In genomic region chr5:130395142-130395541, GRCm38 (mm10) we compare ENCODE assay signal across 35 mouse cellular contexts. TPM values are rescaled to one million over a fixed set of nuclear protein-coding genes. Genes with fewer than 3 reads are reported as not detected.
DNase-seq lines count a peak whose midpoint lies in the region; ATAC-seq and TF ChIP-seq lines count a peak whose summit lies in the region.
"Had no signal": no experiment of that assay in that cellular context is flagged by ENCODE, and none has a peak within 500 bp of the region (broad histone marks: within the 10 kb centered on the region; RNA-seq: fewer than 3 reads in every experiment).

No protein-coding gene starts in this region.

- H3K27me3 ChIP-seq in kidney, postnatal 0 days (ENCODE audit: insufficient read depth, low read length), result no peaks in the 10 kb centered on the region
- H3K27me3 ChIP-seq in embryonic facial prominence, embryonic 14.5 days (replicated peaks; ENCODE audit: control insufficient read depth, insufficient read depth, low read length), result no peaks in the 10 kb centered on the region
- no peaks in the 10 kb centered on the region for H3K27me3 ChIP-seq in neural tube, embryonic 15.5 days (replicated peaks)
- H3K27me3 ChIP-seq: embryonic facial prominence, embryonic 13.5 days; forebrain, embryonic 12.5 days; heart, embryonic 12.5 days; neural tube, embryonic 12.5 days had no signal

- H3K4me1 ChIP-seq in kidney, postnatal 0 days (replicated peaks; ENCODE audit: insufficient read depth, low read length), result no peaks in the 10 kb centered on the region
- H3K4me1 ChIP-seq in embryonic facial prominence, embryonic 14.5 days (ENCODE audit: control insufficient read depth, insufficient read depth, low read length), result no peaks in the 10 kb centered on the region
- H3K4me1 ChIP-seq in neural tube, embryonic 15.5 days, result peaks cover 9% of the 10 kb centered on the region
- H3K4me1 ChIP-seq: embryonic facial prominence, embryonic 13.5 days; forebrain, embryonic 12.5 days; heart, embryonic 12.5 days; neural tube, embryonic 12.5 days had no signal

- no peak overlapping the region for H3K9ac ChIP-seq in kidney, postnatal 0 days (ENCODE audit: low read depth, low read length)
- no peak overlapping the region for H3K9ac ChIP-seq in embryonic facial prominence, embryonic 14.5 days (ENCODE audit: low read depth, low read length)
- H3K9ac ChIP-seq in neural tube, embryonic 15.5 days (replicated peaks), result no peak overlapping the region
- H3K9ac ChIP-seq: embryonic facial prominence, embryonic 13.5 days; forebrain, embryonic 12.5 days; forebrain, postnatal 0 days; heart, embryonic 12.5 days; liver, embryonic 14.5 days; neural tube, embryonic 12.5 days had no signal

- H3K36me3 ChIP-seq in kidney, postnatal 0 days (ENCODE audit: insufficient read depth, low read length), result no peaks in the 10 kb centered on the region
- H3K36me3 ChIP-seq in embryonic facial prominence, embryonic 14.5 days (ENCODE audit: control insufficient read depth, insufficient read depth, low read length), result no peaks in the 10 kb centered on the region
- no peaks in the 10 kb centered on the region for H3K36me3 ChIP-seq in neural tube, embryonic 15.5 days
- H3K36me3 ChIP-seq: embryonic facial prominence, embryonic 13.5 days; forebrain, embryonic 12.5 days; heart, embryonic 12.5 days; neural tube, embryonic 12.5 days had no signal

- ATAC-seq in kidney, postnatal 0 days (replicated peaks; ENCODE audit: low FRiP score, low read depth), result no peak
- ATAC-seq in embryonic facial prominence, embryonic 14.5 days (ENCODE audit: low read depth), result no peak
- peak; percentile 47; the same call in 1 of the 2 replicates for ATAC-seq in neural tube, embryonic 15.5 days (ENCODE audit: low FRiP score)
- ATAC-seq: forebrain, postnatal 0 days had no signal

- TF ChIP-seq CTCF in kidney, postnatal 0 days (IDR thresholded peaks at IDR 0.05; ENCODE audit: low read depth), result no peak

- H3K27ac ChIP-seq in kidney, postnatal 0 days, result no peak overlapping the region
- H3K27ac ChIP-seq in embryonic facial prominence, embryonic 14.5 days (replicated peaks; ENCODE audit: low read depth, low read length), result no peak overlapping the region
- peak overlapping the region; percentile 35; the same call in 1 of the 2 replicates for H3K27ac ChIP-seq in neural tube, embryonic 15.5 days (replicated peaks)
- H3K27ac ChIP-seq: embryonic facial prominence, embryonic 13.5 days; forebrain, embryonic 12.5 days; heart, adult 2 months; liver, embryonic 14.5 days; macrophage; neural tube, embryonic 12.5 days had no signal

- WGBS in kidney, postnatal 0 days, result 30% methylated on average over 6 of the region's 6 CpGs
- 63% methylated on average over 6 of the region's 6 CpGs for WGBS in embryonic facial prominence, embryonic 14.5 days
- WGBS in neural tube, embryonic 15.5 days, result 66% methylated on average over 6 of the region's 6 CpGs

- DNase-seq in cerebellum, adult 9-11 months, result peak; percentile 52
- DNase-seq in cerebellum, adult 11-12 months, result no peak
- peak; percentile 13 for DNase-seq in kidney, postnatal 0 days (ENCODE audit: low spot score)
- no peak for DNase-seq in kidney, adult 11 months
- DNase-seq in embryonic facial prominence, embryonic 14.5 days (ENCODE audit: low spot score), result peak; percentile 3
- DNase-seq: B cell, adult 2 months; cerebellum, adult 8-10 months; embryo, embryonic 11 days; forebrain, postnatal 0 days; heart, adult 2 months; heart, postnatal 4 days; layer of hippocampus, adult 9-11 months; liver; lung, adult 2 months; midbrain, embryonic 14.5 days; retina, postnatal 1 day; right cerebral cortex, postnatal 14 days; thymus, postnatal 4 days had no signal

- H3K4me2 ChIP-seq in kidney, postnatal 0 days (ENCODE audit: low read length), result no peak overlapping the region
- H3K4me2 ChIP-seq in embryonic facial prominence, embryonic 14.5 days (ENCODE audit: low read depth, low read length), result no peak overlapping the region
- H3K4me2 ChIP-seq in neural tube, embryonic 15.5 days, result no peak overlapping the region
- H3K4me2 ChIP-seq: embryonic facial prominence, embryonic 13.5 days; forebrain, embryonic 12.5 days; heart, embryonic 12.5 days; neural tube, embryonic 12.5 days had no signal

- no peak overlapping the region for H3K4me3 ChIP-seq in kidney, postnatal 0 days (replicated peaks; ENCODE audit: low read depth, low read length)
- H3K4me3 ChIP-seq in embryonic facial prominence, embryonic 14.5 days (ENCODE audit: low read depth, low read length), result no peak overlapping the region
- no peak overlapping the region for H3K4me3 ChIP-seq in neural tube, embryonic 15.5 days (replicated peaks)
- H3K4me3 ChIP-seq: embryonic facial prominence, embryonic 13.5 days; erythroblast, embryonic 14.5 days; forebrain, embryonic 12.5 days; heart, adult 2 months; heart, embryonic 12.5 days; neural tube, embryonic 12.5 days had no signal

- no peaks in the 10 kb centered on the region for H3K9me3 ChIP-seq in kidney, postnatal 0 days (replicated peaks; ENCODE audit: low read length)
- 0 out of 2 replicates have a peak, but pooled peaks cover 3% of the 10 kb centered on the region for H3K9me3 ChIP-seq in embryonic facial prominence, embryonic 14.5 days (ENCODE audit: control insufficient read depth, low read length)
- no peaks in the 10 kb centered on the region for H3K9me3 ChIP-seq in neural tube, embryonic 15.5 days (replicated peaks)
- H3K9me3 ChIP-seq: embryonic facial prominence, embryonic 13.5 days; forebrain, embryonic 12.5 days; neural tube, embryonic 12.5 days had no signal

RNA-seq across cellular contexts. Expression of gene A330070K13Rik, which starts 10.7 kb away (rescaled TPM):
- polyA plus RNA-seq in kidney, postnatal 0 days (2015; fragmentation: Nextera tagmentation; extraction: Ambion mirVana), result not detected in 2 replicates
- polyA plus RNA-seq in embryonic facial prominence, embryonic 14.5 days (2014; fragmentation: Nextera tagmentation; extraction: Ambion mirVana), result not detected in 2 replicates
- polyA plus RNA-seq in neural tube, embryonic 15.5 days (2015; fragmentation: Nextera tagmentation; extraction: Ambion mirVana), result 0.26 and 0.45 TPM in 2 replicates
- polyA plus RNA-seq: brain, embryonic 14.5 days; embryonic facial prominence, embryonic 13.5 days; erythroblast, embryonic 14.5 days; forebrain, embryonic 12.5 days; heart, adult 2 months; heart, embryonic 12.5 days; heart, postnatal 0 days; intestine, embryonic 14.5 days; kidney, adult 2 months; kidney, embryonic 16.5 days; limb, embryonic 11.5 days; liver, embryonic 14.5 days; lung, adult 2 months; macrophage; midbrain, embryonic 14.5 days; neural tube, embryonic 12.5 days; small intestine, adult 2 months; stomach, embryonic 14.5 days; thymus, postnatal 0 days had no signal

RNA-seq across cellular contexts. Expression of gene Caln1, which starts 25.9 kb away (rescaled TPM):
- polyA plus RNA-seq in kidney, postnatal 0 days (2015; fragmentation: Nextera tagmentation; extraction: Ambion mirVana), result 0.11 and 0.17 TPM in 2 replicates
- polyA plus RNA-seq in embryonic facial prominence, embryonic 14.5 days (2014; fragmentation: Nextera tagmentation; extraction: Ambion mirVana), result 1.3 and 2.2 TPM in 2 replicates
- polyA plus RNA-seq in neural tube, embryonic 15.5 days (2015; fragmentation: Nextera tagmentation; extraction: Ambion mirVana), result 42.5 and 51.0 TPM in 2 replicates
- polyA plus RNA-seq: heart, adult 2 months; heart, postnatal 0 days; intestine, embryonic 14.5 days; liver, embryonic 14.5 days; lung, adult 2 months; macrophage; small intestine, adult 2 months; stomach, embryonic 14.5 days; thymus, postnatal 0 days had no signal

Comparison
In these comparisons a context has a peak if more than half of its experiments do, and no peak if none do; other contexts are left out.
1. DNase-seq: peak in cerebellum, adult 9-11 months (single experiment), kidney, postnatal 0 days (single experiment) and embryonic facial prominence, embryonic 14.5 days (single experiment); none in cerebellum, adult 11-12 months (single experiment) and kidney, adult 11 months (single experiment).
2. RNA of gene Caln1, which starts 25.9 kb away (polyA plus RNA-seq): 42.5 to 51.0 TPM in neural tube, embryonic 15.5 days; 1.3 to 2.2 TPM in embryonic facial prominence, embryonic 14.5 days and 0.11 to 0.17 TPM in kidney, postnatal 0 days; every median in the first group is over 10 times any median in the second.